Mouse (Mus musculus) limb, embryonic 14.5 days (tissue): Measurements from ENCODE around the gene Fem1a. TPM values are rescaled to one million over a fixed set of nuclear protein-coding genes. Genes with fewer than 3 reads are reported as not detected.

ENCODE experiments used
- ATAC-seq: fragments of 200-750 bp; cut with Nextera tagmentation; 2 replicates; pipeline ENCODE4 v1.8.0; 2017; ENCODE audit warnings: low read depth, moderate number of reproducible peaks, moderate TSS enrichment; ENCODE audit not compliant: low FRiP score
- DNase-seq: peaks from one replicate; pipeline ENCODE4 v3.0.0-alpha.2; 2015; ENCODE audit warnings: low spot score
- H3K27ac ChIP-seq: fragments of 300-500 bp; sonication (generic); replicated peaks from 2 replicates; pipeline ENCODE4 v1.5.1; 2014; ENCODE audit warnings: low read depth, mild to moderate bottlenecking, low read length, moderate library complexity, mixed read lengths
- H3K27me3 ChIP-seq: fragments of 300-500 bp; sonication (generic); 2 replicates; pipeline ENCODE4 v1.6.1; 2014; ENCODE audit warnings: low read length, mixed read lengths; ENCODE audit not compliant: control insufficient read depth, insufficient read depth
- H3K36me3 ChIP-seq: fragments of 300-500 bp; sonication (generic); 2 replicates; pipeline ENCODE4 v1.6.1; 2014; ENCODE audit warnings: mild to moderate bottlenecking, low read length, moderate library complexity, mixed read lengths; ENCODE audit not compliant: control insufficient read depth, insufficient read depth
- H3K4me1 ChIP-seq: fragments of 300-500 bp; sonication (generic); 2 replicates; pipeline ENCODE4 v1.6.1; 2014; ENCODE audit warnings: antibody characterized with exemption, low read length, mixed read lengths; ENCODE audit not compliant: control insufficient read depth, insufficient read depth
- H3K4me2 ChIP-seq: fragments of 300-500 bp; sonication (generic); replicated peaks from 2 replicates; pipeline ENCODE4 v1.6.1; 2014; ENCODE audit warnings: low read depth, mild to moderate bottlenecking, low read length, moderate library complexity; ENCODE audit not compliant: severe bottlenecking
- H3K4me3 ChIP-seq: fragments of 300-500 bp; sonication (generic); replicated peaks from 2 replicates; pipeline ENCODE4 v1.5.1; 2014; ENCODE audit warnings: low read length
- H3K9ac ChIP-seq: fragments of 300-500 bp; sonication (generic); 2 replicates; pipeline ENCODE4 v1.6.1; 2014; ENCODE audit warnings: mild to moderate bottlenecking, low read depth, low read length, moderate library complexity; ENCODE audit not compliant: severe bottlenecking
- H3K9me3 ChIP-seq: fragments of 300-500 bp; sonication (generic); 2 replicates; pipeline ENCODE4 v1.6.1; 2016; ENCODE audit warnings: low read length; ENCODE audit not compliant: control insufficient read depth
- POLR2A ChIP-seq: fragments of 200-500 bp; IDR thresholded peaks from 2 replicates; pipeline ENCODE4 v1.8.0; 2012; ENCODE audit warnings: inconsistent platforms, mild to moderate bottlenecking, moderate library complexity, borderline replicate concordance; ENCODE audit not compliant: insufficient read depth, insufficient read length; ENCODE audit errors: extremely low read depth
- WGBS: fragments of 180-500 bp; shearing (Covaris S2); extraction: QIAGEN DNeasy Blood & Tissue Kit; methylation state at CpG from one replicate; pipeline ENCODE4 v1.1.7; 2014; 5-methylcytosine and 5-hydroxymethylcytosine counted together
- polyA plus RNA-seq, 2 experiments: library from polyadenylated mRNA; depleted of rRNA in 1 of 2; stranded (reverse) in 1 of 2; unstranded in 1 of 2; fragments of >200 nt; fragmentation: Nextera tagmentation in 1 of 2; extraction: Ambion mirVana in 1 of 2; gene quantifications; 2 replicates each; pipeline versions ENCODE4 v1.2.1 to v1.2.3; 2012 to 2014

The Fem1a gene
- polyA plus RNA-seq, 2 experiments, result 14.5 to 16.0 TPM

GRCm38 (mm10) chr17:56294241-56294640 is 37.6 kb downstream of the Fem1a start:
- H3K4me2 ChIP-seq, result no peak overlapping the region
- H3K9ac ChIP-seq, result no peak overlapping the region
- H3K27me3 ChIP-seq, result no peaks in the 10 kb centered on the region
- no peaks in the 10 kb centered on the region for H3K36me3 ChIP-seq
- ATAC-seq, result no peak
- TF ChIP-seq POLR2A, result no peak
- 90% methylated on average over 19 of the region's 19 CpGs for WGBS
- no peak overlapping the region for H3K27ac ChIP-seq
- DNase-seq, result no peak
- no peaks in the 10 kb centered on the region for H3K9me3 ChIP-seq
- no peak overlapping the region for H3K4me3 ChIP-seq
- H3K4me1 ChIP-seq, result peaks cover 19% of the 10 kb centered on the region

- Histone ChIP-seq H3K4me1 (peaks cover 6% of the 10 kb centered on the region), H3K27ac (no peak overlapping the region), H3K9ac (no peak overlapping the region), H3K27me3 (no peaks in the 10 kb centered on the region), H3K4me3 (no peak overlapping the region), H3K9me3 (no peaks in the 10 kb centered on the region), H3K36me3 (no peaks in the 10 kb centered on the region), H3K4me2 (no peak overlapping the region)
- DNase-seq (no peak), ATAC-seq (no peak)
- 45% methylated on average over 1 of the region's 1 CpGs for WGBS
- TF ChIP-seq POLR2A, result no peak
Measured at GRCm38 (mm10) chr17:56296201-56296600, 39.6 kb downstream of the Fem1a start.

- Histone ChIP-seq H3K4me2 (no peak overlapping the region), H3K9ac (no peak overlapping the region), H3K4me1 (peaks cover 8% of the 10 kb centered on the region), H3K9me3 (no peaks in the 10 kb centered on the region), H3K4me3 (no peak overlapping the region), H3K27ac (no peak overlapping the region), H3K27me3 (no peaks in the 10 kb centered on the region), H3K36me3 (no peaks in the 10 kb centered on the region)
- WGBS, result 93% methylated on average over 1 of the region's 1 CpGs
- ATAC-seq, result no peak
- TF ChIP-seq POLR2A, result no peak
- no peak for DNase-seq
Measured at GRCm38 (mm10) chr17:56298238-56298637, 41.6 kb downstream of the Fem1a start.

GRCm38 (mm10) chr17:56300186-56300585 is 43.6 kb downstream of the Fem1a start, which contains the start of gene Arrdc5:
Arrdc5 (minus strand) TSS chr17:56300286.
- no peak for TF ChIP-seq POLR2A
- Histone ChIP-seq H3K4me2 (no peak within 1 kb of the TSS), H3K27me3 (no peaks in the 10 kb centered on the region), H3K9ac (no peak within 1 kb of the TSS), H3K4me3 (no peak within 1 kb of the TSS), H3K27ac (no peak within 1 kb of the TSS), H3K36me3 (no peaks in the 10 kb centered on the region), H3K9me3 (no peaks in the 10 kb centered on the region), H3K4me1 (peaks cover 14% of the 10 kb centered on the region)
- no peak for DNase-seq
- no peak for ATAC-seq
- WGBS, result 91% methylated on average over 9 of the region's 9 CpGs

GRCm38 (mm10) chr17:56302363-56302996 is 45.9 kb downstream of the Fem1a start:
- H3K4me2 ChIP-seq, result peak overlapping the region; percentile 99
- H3K36me3 ChIP-seq, result peaks cover 17% of the 10 kb centered on the region
- ATAC-seq (peak; percentile 0; the same call in 1 of the 2 replicates), DNase-seq (no peak)
- TF ChIP-seq POLR2A, result no peak
- H3K4me1 ChIP-seq, result peaks cover 23% of the 10 kb centered on the region
- H3K27ac ChIP-seq, result 0 out of 2 replicates have a peak overlapping the region, but pooled peaks have one; percentile 85
- WGBS, result 23% methylated on average over 13 of the region's 13 CpGs
- peak overlapping the region; percentile 74 for H3K4me3 ChIP-seq
- peak overlapping the region; percentile 21; the same call in 1 of the 2 replicates for H3K9ac ChIP-seq
- no peaks in the 10 kb centered on the region for H3K9me3 ChIP-seq
- no peaks in the 10 kb centered on the region for H3K27me3 ChIP-seq
